Mouse (Mus musculus) forebrain, embryonic 16.5 days (tissue): ENCODE measurements at regions not wholly inside any gene's neighbourhood (a gene's known extent, or its start where the extent isn't known, plus 50 kb on each side); places are given as distances from the start of the nearest gene placed in this dataset.
A peak's percentile ranks its signal among the peaks of the same experiment; 100 is the strongest.

Experiments
- ATAC-seq: fragments of 200-750 bp; cut with Nextera tagmentation; 2 replicates; pipeline ENCODE4 v1.8.0; 2017; ENCODE audit warnings: mild to moderate bottlenecking, moderate library complexity
- H3K27ac ChIP-seq: fragments of 300-500 bp; sonication (generic); 2 replicates; pipeline ENCODE4 v1.5.1; 2014; ENCODE audit warnings: low read length, control low read depth
- H3K27me3 ChIP-seq: fragments of 300-500 bp; sonication (generic); replicated peaks from 2 replicates; pipeline ENCODE4 v1.6.1; 2014; ENCODE audit warnings: low read length; ENCODE audit not compliant: control insufficient read depth, insufficient read depth
- H3K36me3 ChIP-seq: fragments of 300-500 bp; sonication (generic); 2 replicates; pipeline ENCODE4 v1.6.1; 2014; ENCODE audit not compliant: control insufficient read depth, insufficient read depth
- H3K4me1 ChIP-seq: fragments of 300-500 bp; sonication (generic); replicated peaks from 2 replicates; pipeline ENCODE4 v1.6.1; 2014; ENCODE audit warnings: low read length; ENCODE audit not compliant: control insufficient read depth, insufficient read depth
- H3K4me2 ChIP-seq: fragments of 300-500 bp; sonication (generic); 2 replicates; pipeline ENCODE4 v1.6.1; 2014; ENCODE audit warnings: mild to moderate bottlenecking, low read length, control low read depth
- H3K4me3 ChIP-seq: fragments of 300-500 bp; sonication (generic); replicated peaks from 2 replicates; pipeline ENCODE4 v1.5.1; 2014; ENCODE audit warnings: mild to moderate bottlenecking, low read length, control low read depth
- H3K9ac ChIP-seq: fragments of 300-500 bp; sonication (generic); replicated peaks from 2 replicates; pipeline ENCODE4 v1.6.1; 2014; ENCODE audit warnings: low read depth, low read length, control low read depth
- H3K9me3 ChIP-seq: fragments of 300-500 bp; sonication (generic); 2 replicates; pipeline ENCODE4 v1.6.1; 2016; ENCODE audit warnings: low read length; ENCODE audit not compliant: control insufficient read depth
- WGBS: fragments of 180-500 bp; shearing (Covaris S2); extraction: QIAGEN DNeasy Blood & Tissue Kit; methylation state at CpG from one replicate; pipeline ENCODE4 v1.1.7; 2014; 5-methylcytosine and 5-hydroxymethylcytosine counted together

DNA sequence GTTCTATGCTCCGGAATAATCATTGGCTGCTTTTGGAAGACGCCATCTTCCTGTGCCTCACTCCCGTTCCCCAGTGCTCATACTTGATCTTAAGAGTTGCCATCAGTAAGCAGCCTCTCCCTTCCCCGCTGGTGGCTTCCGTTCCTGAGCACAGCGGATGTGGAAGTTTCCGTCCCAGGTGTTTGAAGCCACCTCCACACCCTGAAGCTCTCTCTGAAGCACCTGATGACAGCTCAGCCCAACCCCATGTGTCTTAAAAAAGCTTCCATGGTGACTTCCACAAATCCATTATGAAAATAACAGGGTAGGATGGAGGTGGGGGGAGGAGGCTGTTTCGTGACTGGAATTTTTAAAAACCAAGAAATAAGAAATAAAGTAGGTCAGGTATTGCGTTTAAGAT, 87.1 kb downstream of the Bbs10 start:
- Histone ChIP-seq H3K4me2 (no peak overlapping the region), H3K4me1 (peaks cover 18% of the 10 kb centered on the region), H3K9ac (no peak overlapping the region), H3K27me3 (no peaks in the 10 kb centered on the region), H3K27ac (no peak overlapping the region), H3K36me3 (no peaks in the 10 kb centered on the region), H3K9me3 (no peaks in the 10 kb centered on the region), H3K4me3 (no peak overlapping the region)
- ATAC-seq, result no peak
- WGBS, result 88% methylated on average over 9 of the region's 9 CpGs

DNA sequence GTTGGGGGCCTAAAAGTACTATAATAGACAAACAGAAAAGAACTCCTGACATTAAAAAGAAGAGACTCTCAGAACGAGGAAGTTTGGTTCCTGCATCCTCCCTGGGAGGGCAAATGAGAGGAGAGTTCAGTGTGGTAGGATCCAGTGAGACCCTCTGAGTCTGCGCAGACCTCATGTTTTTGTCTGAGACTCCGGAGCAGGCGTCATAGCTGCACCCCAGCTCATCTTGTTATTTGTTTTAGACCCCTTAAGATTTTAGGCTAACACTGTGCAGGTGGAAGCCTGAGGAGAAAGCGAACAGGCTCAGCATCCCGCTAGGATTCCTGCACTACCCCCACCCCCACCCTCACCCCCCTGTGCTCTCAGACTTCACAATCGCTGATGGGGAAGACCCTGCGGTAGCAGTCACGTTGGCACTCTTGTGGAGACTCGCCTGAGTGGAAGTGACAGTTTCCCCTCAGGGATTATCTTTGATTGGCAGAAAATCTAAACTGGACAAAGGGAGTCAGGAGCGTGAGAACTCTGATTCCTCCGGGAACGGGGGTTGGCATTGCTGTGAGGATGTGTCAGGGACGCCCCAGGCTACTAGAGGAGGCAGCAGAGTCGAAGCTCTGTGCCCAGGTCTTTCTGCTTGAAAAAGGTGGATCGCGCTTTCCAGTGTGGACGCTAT, 85.0 kb upstream of the Nap1l1 start:
- Histone ChIP-seq H3K4me1 (peaks cover 10% of the 10 kb centered on the region), H3K36me3 (no peaks in the 10 kb centered on the region), H3K4me2 (peak overlapping the region; percentile 35), H3K9me3 (no peaks in the 10 kb centered on the region), H3K4me3 (peak overlapping the region; percentile 12), H3K9ac (no peak overlapping the region), H3K27me3 (no peaks in the 10 kb centered on the region), H3K27ac (no peak overlapping the region)
- WGBS, result 36% methylated on average over 18 of the region's 18 CpGs
- peak; percentile 46; the same call in 1 of the 2 replicates for ATAC-seq

DNA sequence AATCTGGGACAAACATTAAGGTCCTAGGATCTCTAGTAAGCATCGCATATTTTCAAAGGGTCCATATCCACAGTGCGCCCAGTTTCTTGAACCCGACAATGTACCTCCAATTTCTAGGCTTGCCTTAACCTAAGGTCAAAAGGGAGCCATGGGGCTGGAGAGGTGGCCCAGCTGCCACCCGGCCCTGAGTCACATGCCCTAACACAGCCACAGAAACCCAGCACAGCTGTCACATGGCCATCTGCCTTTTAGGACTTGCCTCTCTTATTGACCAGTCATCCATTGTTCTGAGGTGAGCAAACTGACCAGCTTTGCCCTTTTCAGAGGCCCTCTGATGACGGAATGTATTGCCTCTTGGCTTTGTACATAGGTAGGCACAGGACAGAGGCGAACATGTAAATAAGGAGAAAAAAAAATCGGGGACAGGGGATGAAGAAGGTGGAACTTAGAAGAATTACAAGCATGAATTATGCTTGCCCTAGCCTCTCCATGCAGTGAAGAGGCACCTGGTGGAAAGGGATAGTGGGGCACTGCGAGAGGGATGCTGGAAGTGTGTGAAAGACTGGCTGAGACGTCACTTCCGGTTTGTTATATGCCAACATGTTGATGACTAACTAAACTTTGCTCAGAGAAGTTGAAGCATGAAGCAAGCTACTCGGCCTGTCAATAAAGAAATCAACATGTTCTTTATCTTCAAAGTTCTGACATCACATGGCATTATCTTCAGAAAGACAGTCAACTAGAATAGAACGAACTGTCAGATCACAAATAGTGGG, 84.3 kb upstream of the Nap1l1 start:
- Histone ChIP-seq H3K4me2 (no peak overlapping the region), H3K27ac (no peak overlapping the region), H3K36me3 (no peaks in the 10 kb centered on the region), H3K27me3 (no peaks in the 10 kb centered on the region), H3K9me3 (no peaks in the 10 kb centered on the region), H3K4me1 (peaks cover 10% of the 10 kb centered on the region), H3K9ac (no peak overlapping the region), H3K4me3 (no peak overlapping the region)
- ATAC-seq, result no peak
- WGBS, result 82% methylated on average over 12 of the region's 12 CpGs

DNA sequence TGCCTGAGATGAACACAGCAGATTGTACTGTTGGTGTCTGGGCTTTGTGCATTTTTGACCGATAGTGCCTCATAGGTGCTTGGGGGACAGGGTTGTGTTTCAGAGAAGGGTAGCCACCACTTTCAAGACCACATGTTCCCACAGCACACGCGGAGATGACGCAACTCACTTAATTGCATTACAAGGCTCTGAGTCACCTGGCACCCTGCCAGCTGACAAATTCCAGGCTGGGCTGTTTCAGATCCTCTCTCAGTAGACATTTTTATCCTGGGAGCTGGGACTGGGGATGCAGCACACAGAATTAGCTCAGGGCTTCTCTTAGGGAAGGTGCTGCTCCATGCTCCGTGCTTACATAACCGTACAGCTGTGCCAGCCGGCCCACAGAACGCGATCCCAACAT, 83.1 kb upstream of the Nap1l1 start:
- Histone ChIP-seq H3K4me1 (peaks cover 10% of the 10 kb centered on the region), H3K4me3 (no peak overlapping the region), H3K9me3 (0 out of 2 replicates have a peak, but pooled peaks cover 3% of the 10 kb centered on the region), H3K36me3 (no peaks in the 10 kb centered on the region), H3K9ac (no peak overlapping the region), H3K4me2 (peak overlapping the region; percentile 32), H3K27ac (no peak overlapping the region), H3K27me3 (no peaks in the 10 kb centered on the region)
- ATAC-seq, result peak; percentile 68
- 19% methylated on average over 9 of the region's 9 CpGs for WGBS

DNA sequence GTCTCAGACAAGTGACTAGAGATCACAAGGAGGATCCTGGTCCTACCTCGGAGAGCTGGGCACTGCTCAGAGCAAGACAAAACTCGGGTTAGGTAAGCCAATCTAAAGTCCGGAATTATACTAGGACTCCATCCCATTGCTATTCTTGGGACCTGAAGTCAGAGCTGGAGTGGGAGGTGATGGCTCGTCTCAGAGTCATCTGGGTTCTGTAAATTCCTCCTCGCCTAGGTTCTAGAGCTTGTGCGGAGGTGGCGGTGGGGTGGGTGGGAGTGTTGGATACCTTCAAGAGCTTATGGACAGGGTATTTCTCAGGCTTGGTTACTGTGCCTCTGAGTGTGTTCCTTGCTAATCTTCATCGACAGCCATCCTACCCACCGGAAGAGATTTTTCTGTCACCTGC, 78.6 kb upstream of the Nap1l1 start:
- no peak for ATAC-seq
- 93% methylated on average over 9 of the region's 9 CpGs for WGBS
- Histone ChIP-seq H3K4me1 (peaks cover 6% of the 10 kb centered on the region), H3K9ac (no peak overlapping the region), H3K36me3 (no peaks in the 10 kb centered on the region), H3K27ac (no peak overlapping the region), H3K4me3 (no peak overlapping the region), H3K27me3 (no peaks in the 10 kb centered on the region), H3K4me2 (no peak overlapping the region), H3K9me3 (0 out of 2 replicates have a peak, but pooled peaks cover 3% of the 10 kb centered on the region)

DNA sequence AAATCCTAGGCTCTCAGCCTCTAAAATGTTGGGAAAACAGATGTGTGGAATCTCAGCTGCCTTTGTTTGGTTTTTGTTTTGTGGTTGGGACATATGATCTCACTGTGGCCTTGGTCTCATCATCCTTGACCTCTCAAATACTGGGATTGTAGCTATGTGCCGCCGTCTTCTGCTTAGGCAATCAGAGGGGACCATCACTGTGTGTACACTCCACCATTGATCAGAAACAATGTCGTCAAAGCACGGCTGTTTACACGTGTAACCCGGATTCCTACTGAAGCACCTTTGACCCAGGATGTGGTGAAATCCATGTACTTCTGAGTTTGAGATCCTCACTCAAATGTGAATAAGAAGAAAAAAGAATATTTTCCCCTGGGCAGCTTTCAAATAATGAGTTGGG, 68.0 kb upstream of the Nap1l1 start:
- Histone ChIP-seq H3K4me3 (no peak overlapping the region), H3K4me1 (no peaks in the 10 kb centered on the region), H3K27me3 (no peaks in the 10 kb centered on the region), H3K9ac (no peak overlapping the region), H3K36me3 (no peaks in the 10 kb centered on the region), H3K27ac (no peak overlapping the region), H3K9me3 (no peaks in the 10 kb centered on the region), H3K4me2 (no peak overlapping the region)
- 93% methylated on average over 6 of the region's 6 CpGs for WGBS
- ATAC-seq, result no peak

DNA sequence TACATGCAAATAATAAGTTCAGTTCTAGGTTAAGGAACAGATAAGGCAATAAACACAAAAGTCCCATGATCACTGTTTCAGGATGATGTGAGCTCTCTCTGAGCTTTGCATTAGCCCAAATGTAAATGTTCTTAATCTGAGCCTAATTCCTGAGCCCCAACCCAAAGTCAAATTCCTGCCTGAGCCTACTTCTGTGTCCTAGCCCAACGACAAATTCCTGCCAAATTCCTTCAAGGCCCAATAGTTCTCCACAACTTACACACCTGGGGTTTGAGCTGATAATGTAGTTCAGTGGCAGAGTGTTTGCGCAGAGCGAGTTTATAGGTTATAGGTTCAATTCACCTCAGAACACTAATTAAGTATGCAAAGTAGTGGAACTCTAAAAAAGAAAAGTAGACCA, 64.1 kb upstream of the Nap1l1 start:
- H3K36me3 ChIP-seq, result no peaks in the 10 kb centered on the region
- no peak overlapping the region for H3K9ac ChIP-seq
- no peak overlapping the region for H3K27ac ChIP-seq
- ATAC-seq, result no peak
- no peaks in the 10 kb centered on the region for H3K4me1 ChIP-seq
- no peak overlapping the region for H3K4me3 ChIP-seq
- no peak overlapping the region for H3K4me2 ChIP-seq
- WGBS, result 77% methylated on average over 3 of the region's 3 CpGs
- H3K27me3 ChIP-seq, result no peaks in the 10 kb centered on the region
- no peaks in the 10 kb centered on the region for H3K9me3 ChIP-seq

DNA sequence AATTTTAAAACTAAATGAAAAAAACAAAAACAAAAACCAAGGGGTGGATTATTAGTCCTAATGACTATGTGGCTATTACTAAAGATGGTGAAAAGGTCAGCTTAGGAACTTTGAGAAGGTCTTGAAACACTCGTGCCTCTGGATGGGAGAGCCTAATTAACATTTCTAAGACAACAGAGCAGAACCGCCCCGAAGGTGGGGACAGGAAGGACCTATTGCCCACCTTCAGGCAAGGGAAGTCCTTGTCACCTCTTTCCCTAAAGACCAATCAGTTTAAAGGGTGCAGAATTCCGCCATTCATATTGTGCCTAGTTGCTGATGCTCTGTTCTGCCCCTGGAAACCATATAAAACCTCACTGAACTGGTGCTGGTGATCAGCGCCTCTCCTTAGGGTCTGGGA, 63.5 kb upstream of the Nap1l1 start:
- 67% methylated on average over 5 of the region's 5 CpGs for WGBS
- ATAC-seq, result no peak
- Histone ChIP-seq H3K4me2 (no peak overlapping the region), H3K4me1 (no peaks in the 10 kb centered on the region), H3K27ac (no peak overlapping the region), H3K9ac (no peak overlapping the region), H3K27me3 (no peaks in the 10 kb centered on the region), H3K9me3 (no peaks in the 10 kb centered on the region), H3K4me3 (no peak overlapping the region), H3K36me3 (no peaks in the 10 kb centered on the region)

DNA sequence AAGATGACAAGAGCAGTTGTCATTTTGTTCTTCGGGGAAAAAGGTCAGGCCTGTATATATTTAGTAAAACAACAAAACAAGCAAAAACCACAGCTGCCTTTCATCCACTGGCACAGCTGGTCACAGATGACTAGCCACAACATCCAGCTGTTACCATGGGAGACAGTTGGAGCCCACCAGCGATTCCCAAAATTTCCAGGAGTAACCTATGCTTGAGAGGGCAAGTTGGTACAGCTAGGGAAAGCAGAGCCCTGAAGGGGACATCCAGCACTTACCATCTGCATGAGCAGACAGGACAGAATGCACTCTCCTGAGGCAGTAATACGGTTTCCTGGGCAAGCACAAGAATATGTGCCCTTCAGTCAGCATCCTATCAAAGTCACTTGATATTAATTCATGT, 62.9 kb upstream of the Nap1l1 start:
- H3K4me3 ChIP-seq, result no peak overlapping the region
- H3K36me3 ChIP-seq, result no peaks in the 10 kb centered on the region
- H3K9me3 ChIP-seq, result no peaks in the 10 kb centered on the region
- no peak overlapping the region for H3K9ac ChIP-seq
- ATAC-seq, result no peak
- no peak overlapping the region for H3K27ac ChIP-seq
- H3K4me1 ChIP-seq, result no peaks in the 10 kb centered on the region
- no peaks in the 10 kb centered on the region for H3K27me3 ChIP-seq
- H3K4me2 ChIP-seq, result no peak overlapping the region
- WGBS, result 82% methylated on average over 3 of the region's 3 CpGs
